Comparison of ENCODE assay signal across 8 mouse cellular contexts in the genomic region with DNA sequence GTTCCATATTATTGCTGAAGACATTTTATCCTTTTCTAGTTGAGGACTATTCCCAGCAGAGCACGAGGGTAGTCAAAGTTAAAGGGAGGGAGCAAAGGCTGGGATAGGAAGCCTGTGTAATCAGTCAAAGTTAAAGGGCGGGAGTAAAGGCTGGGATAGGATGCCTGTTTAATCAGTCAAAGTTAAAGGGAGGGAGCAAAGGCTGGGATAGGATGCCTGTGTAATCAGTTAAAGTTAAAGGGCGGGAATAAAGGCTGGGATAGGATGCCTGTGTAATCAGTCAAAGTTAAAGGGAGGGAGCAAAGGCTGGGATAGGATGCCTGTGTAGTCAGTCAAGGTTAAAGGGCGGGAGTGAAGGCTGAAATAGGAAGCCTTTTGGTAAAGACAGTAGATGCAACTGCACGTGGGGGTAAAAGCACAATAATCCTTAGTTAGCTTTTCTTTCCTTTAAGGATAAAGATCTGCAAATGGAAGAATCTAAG. TPM values are rescaled to one million over a fixed set of nuclear protein-coding genes. Genes with fewer than 3 reads are reported as not detected.
DNase-seq lines count a peak whose midpoint lies in the region; ATAC-seq and TF ChIP-seq lines count a peak whose summit lies in the region.

No protein-coding gene starts in this region.

- peak; percentile 68 for DNase-seq in 3134 (ENCODE audit: extremely low read depth, insufficient read length, low spot score)
- peak; percentile 94 for DNase-seq in ZHBTc4 (ENCODE audit: low read depth, low spot score)
- DNase-seq in limb, embryonic 14.5 days (ENCODE audit: low spot score) = peak; percentile 92
- DNase-seq in stomach, postnatal 0 days (ENCODE audit: low spot score) = peak; percentile 76

- peak; percentile 77 for ATAC-seq in erythroid progenitor cell, adult 5-6 weeks (replicated peaks; ENCODE audit: low FRiP score, poor library complexity, severe bottlenecking)
- ATAC-seq in heart, embryonic 11.5 days (replicated peaks; ENCODE audit: insufficient number of reproducible peaks, low FRiP score, low TSS enrichment) = peak; percentile 80
- ATAC-seq in kidney, embryonic 14.5 days (ENCODE audit: low FRiP score, low TSS enrichment) = peak; percentile 92
- peak; percentile 96 for ATAC-seq in limb, embryonic 14.5 days (ENCODE audit: low FRiP score, low read depth)
- peak; percentile 96 for ATAC-seq in midbrain, embryonic 15.5 days (replicated peaks)
- ATAC-seq in stomach, postnatal 0 days (ENCODE audit: low FRiP score, low TSS enrichment) = peak; percentile 96

- no peak for TF ChIP-seq POLR2A in limb, embryonic 14.5 days (IDR thresholded peaks at IDR 0.05; ENCODE audit: borderline replicate concordance, extremely low read depth, insufficient read depth, insufficient read length)

- no peaks in the 10 kb centered on the region for H3K36me3 ChIP-seq in heart, embryonic 11.5 days (ENCODE audit: control insufficient read depth, insufficient read depth, low read length)
- H3K36me3 ChIP-seq in kidney, embryonic 14.5 days (ENCODE audit: control insufficient read depth, insufficient read depth, low read length) = no peaks in the 10 kb centered on the region
- H3K36me3 ChIP-seq in limb, embryonic 14.5 days (ENCODE audit: control insufficient read depth, insufficient read depth, low read length) = no peaks in the 10 kb centered on the region
- H3K36me3 ChIP-seq in midbrain, embryonic 15.5 days (replicated peaks) = no peaks in the 10 kb centered on the region
- H3K36me3 ChIP-seq in stomach, postnatal 0 days (ENCODE audit: control insufficient read depth, insufficient read depth, low read length) = no peaks in the 10 kb centered on the region

- TF ChIP-seq EP300 in stomach, postnatal 0 days (optimal IDR thresholded peaks at IDR 0.05) = peak; percentile 97

- H3K4me1 ChIP-seq in heart, embryonic 11.5 days (ENCODE audit: control insufficient read depth, insufficient read depth, low read length) = 0 out of 2 replicates have a peak, but pooled peaks cover under 1% of the 10 kb centered on the region
- H3K4me1 ChIP-seq in kidney, embryonic 14.5 days (ENCODE audit: control insufficient read depth, insufficient read depth, low read length) = no peaks in the 10 kb centered on the region
- H3K4me1 ChIP-seq in limb, embryonic 14.5 days (ENCODE audit: control insufficient read depth, insufficient read depth, low read length) = no peaks in the 10 kb centered on the region
- H3K4me1 ChIP-seq in midbrain, embryonic 15.5 days = no peaks in the 10 kb centered on the region
- no peaks in the 10 kb centered on the region for H3K4me1 ChIP-seq in stomach, postnatal 0 days (replicated peaks; ENCODE audit: control insufficient read depth, insufficient read depth)

- TF ChIP-seq CTCF in stomach, postnatal 0 days (IDR thresholded peaks at IDR 0.05; ENCODE audit: low read depth) = no peak

- no peak overlapping the region for H3K9ac ChIP-seq in heart, embryonic 11.5 days (ENCODE audit: low read depth, low read length)
- H3K9ac ChIP-seq in kidney, embryonic 14.5 days (ENCODE audit: low read depth, low read length) = no peak overlapping the region
- H3K9ac ChIP-seq in limb, embryonic 14.5 days (ENCODE audit: low read depth, low read length, severe bottlenecking) = no peak overlapping the region
- H3K9ac ChIP-seq in midbrain, embryonic 15.5 days = no peak overlapping the region
- no peak overlapping the region for H3K9ac ChIP-seq in stomach, postnatal 0 days (ENCODE audit: low read length)

- WGBS in heart, embryonic 11.5 days (ENCODE audit: insufficient replicate concordance) = 8% methylated on average over 5 of the region's 5 CpGs
- 14% methylated on average over 5 of the region's 5 CpGs for WGBS in kidney, embryonic 14.5 days
- WGBS in limb, embryonic 14.5 days = 14% methylated on average over 5 of the region's 5 CpGs
- 13% methylated on average over 5 of the region's 5 CpGs for WGBS in midbrain, embryonic 15.5 days
- WGBS in stomach, postnatal 0 days = 9% methylated on average over 5 of the region's 5 CpGs

- H3K9me3 ChIP-seq in heart, embryonic 11.5 days (replicated peaks; ENCODE audit: control insufficient read depth, low read length) = no peaks in the 10 kb centered on the region
- peaks cover 5% of the 10 kb centered on the region; the same call in 1 of the 2 replicates for H3K9me3 ChIP-seq in kidney, embryonic 14.5 days (ENCODE audit: control insufficient read depth, low read length)
- no peaks in the 10 kb centered on the region; the same call in 1 of the 2 replicates for H3K9me3 ChIP-seq in limb, embryonic 14.5 days (ENCODE audit: control insufficient read depth, low read length)
- no peaks in the 10 kb centered on the region for H3K9me3 ChIP-seq in midbrain, embryonic 15.5 days
- H3K9me3 ChIP-seq in stomach, postnatal 0 days (ENCODE audit: control insufficient read depth, low read length) = no peaks in the 10 kb centered on the region

- H3K4me2 ChIP-seq in heart, embryonic 11.5 days = peak overlapping the region; percentile 12; the same call in 1 of the 2 replicates
- no peak overlapping the region for H3K4me2 ChIP-seq in kidney, embryonic 14.5 days (replicated peaks; ENCODE audit: low read depth, low read length)
- 0 out of 2 replicates have a peak overlapping the region, but pooled peaks have one; percentile 2 for H3K4me2 ChIP-seq in limb, embryonic 14.5 days (replicated peaks; ENCODE audit: low read depth, low read length, severe bottlenecking)
- H3K4me2 ChIP-seq in midbrain, embryonic 15.5 days = peak overlapping the region; percentile 24; the same call in 1 of the 2 replicates
- H3K4me2 ChIP-seq in stomach, postnatal 0 days (replicated peaks; ENCODE audit: low read depth) = no peak overlapping the region

- H3K4me3 ChIP-seq in heart, embryonic 11.5 days (ENCODE audit: low read depth, low read length) = no peak overlapping the region
- no peak overlapping the region for H3K4me3 ChIP-seq in kidney, embryonic 14.5 days (ENCODE audit: low read length)
- H3K4me3 ChIP-seq in limb, embryonic 14.5 days (replicated peaks; ENCODE audit: low read length) = no peak overlapping the region
- no peak overlapping the region for H3K4me3 ChIP-seq in midbrain, embryonic 15.5 days
- H3K4me3 ChIP-seq in stomach, postnatal 0 days (ENCODE audit: low read depth, low read length) = no peak overlapping the region

- no peaks in the 10 kb centered on the region for H3K27me3 ChIP-seq in heart, embryonic 11.5 days (ENCODE audit: control insufficient read depth, insufficient read depth, low read length)
- no peaks in the 10 kb centered on the region for H3K27me3 ChIP-seq in kidney, embryonic 14.5 days (ENCODE audit: control insufficient read depth, insufficient read depth, low read length)
- H3K27me3 ChIP-seq in limb, embryonic 14.5 days (ENCODE audit: control insufficient read depth, insufficient read depth, low read length) = no peaks in the 10 kb centered on the region
- no peaks in the 10 kb centered on the region for H3K27me3 ChIP-seq in midbrain, embryonic 15.5 days (replicated peaks)
- no peaks in the 10 kb centered on the region for H3K27me3 ChIP-seq in stomach, postnatal 0 days (ENCODE audit: control insufficient read depth, insufficient read depth, low read length)

- H3K27ac ChIP-seq in heart, embryonic 11.5 days (ENCODE audit: low read depth, low read length) = no peak overlapping the region
- no peak overlapping the region for H3K27ac ChIP-seq in kidney, embryonic 14.5 days (ENCODE audit: low read depth, low read length)
- no peak overlapping the region for H3K27ac ChIP-seq in limb, embryonic 14.5 days (replicated peaks; ENCODE audit: low read depth, low read length)
- no peak overlapping the region for H3K27ac ChIP-seq in midbrain, embryonic 15.5 days
- H3K27ac ChIP-seq in stomach, postnatal 0 days (replicated peaks) = no peak overlapping the region

RNA-seq across cellular contexts. Expression of a gene that starts 5.9 kb away (rescaled TPM):
- 39.8 and 50.8 TPM in 2 replicates for total RNA-seq in erythroid progenitor cell, adult 5-6 weeks (2015; ENCODE audit: low replicate concordance)
- 67.0 and 82.8 TPM in 2 replicates for total RNA-seq in erythroid progenitor cell, adult 5-6 weeks (2017; ENCODE audit: low replicate concordance)
- polyA plus RNA-seq in heart, embryonic 11.5 days (2014; fragmentation: Nextera tagmentation; extraction: Ambion mirVana) = 7.4 and 8.4 TPM in 2 replicates
- 11.6 and 12.7 TPM in 2 replicates for polyA plus RNA-seq in kidney, embryonic 14.5 days (2014; fragmentation: Nextera tagmentation; extraction: Ambion mirVana)
- 8.5 and 10.2 TPM in 2 replicates for polyA plus RNA-seq in limb, embryonic 14.5 days (2012; rRNA removed)
- 8.1 and 8.3 TPM in 2 replicates for polyA plus RNA-seq in limb, embryonic 14.5 days (2014; fragmentation: Nextera tagmentation; extraction: Ambion mirVana)
- polyA plus RNA-seq in midbrain, embryonic 15.5 days (2015; fragmentation: Nextera tagmentation; extraction: Ambion mirVana) = 13.5 and 14.8 TPM in 2 replicates
- 4.4 and 5.0 TPM in 2 replicates for polyA plus RNA-seq in stomach, postnatal 0 days (2015; fragmentation: Nextera tagmentation; extraction: Ambion mirVana)

RNA-seq across cellular contexts. Expression of a gene that starts 16.7 kb away (rescaled TPM):
- total RNA-seq in erythroid progenitor cell, adult 5-6 weeks (2015; ENCODE audit: low replicate concordance) = 2.9 and 4.0 TPM in 2 replicates
- 0.30 and 4.1 TPM in 2 replicates for total RNA-seq in erythroid progenitor cell, adult 5-6 weeks (2017; ENCODE audit: low replicate concordance)
- 12.8 TPM in 2 replicates for polyA plus RNA-seq in heart, embryonic 11.5 days (2014; fragmentation: Nextera tagmentation; extraction: Ambion mirVana)
- 7.2 and 8.8 TPM in 2 replicates for polyA plus RNA-seq in kidney, embryonic 14.5 days (2014; fragmentation: Nextera tagmentation; extraction: Ambion mirVana)
- 4.4 and 4.7 TPM in 2 replicates for polyA plus RNA-seq in limb, embryonic 14.5 days (2012; rRNA removed)
- polyA plus RNA-seq in limb, embryonic 14.5 days (2014; fragmentation: Nextera tagmentation; extraction: Ambion mirVana) = 9.3 and 10.0 TPM in 2 replicates
- 36.1 and 38.5 TPM in 2 replicates for polyA plus RNA-seq in midbrain, embryonic 15.5 days (2015; fragmentation: Nextera tagmentation; extraction: Ambion mirVana)
- polyA plus RNA-seq in stomach, postnatal 0 days (2015; fragmentation: Nextera tagmentation; extraction: Ambion mirVana) = 3.0 and 3.4 TPM in 2 replicates

Comparison
In these comparisons a context has a peak if more than half of its experiments do, and no peak if none do; other contexts are left out.
1. H3K4me2 ChIP-seq: peak in heart, embryonic 11.5 days (single experiment), limb, embryonic 14.5 days (single experiment) and midbrain, embryonic 15.5 days (single experiment); none in kidney, embryonic 14.5 days (single experiment) and stomach, postnatal 0 days (single experiment).
2. Peak in every context shown above with its lines, with median percentiles within 50 percentile points of each other: DNase-seq and ATAC-seq.